Mouse (Mus musculus) liver, postnatal 0 days (tissue): ENCODE data around the gene Repin1. TPM values are rescaled to one million over a fixed set of nuclear protein-coding genes. Genes with fewer than 3 reads are reported as not detected.

Experiments used
- ATAC-seq: fragments of 200-750 bp; cut with Nextera tagmentation; 2 replicates; pipeline ENCODE4 v1.8.0; 2017; ENCODE audit warnings: mild to moderate bottlenecking, moderate library complexity
- DNase-seq: peaks from one replicate; pipeline ENCODE4 v3.0.0-alpha.2; 2016
- H3K27ac ChIP-seq: fragments of 300-500 bp; sonication (generic); 2 replicates; pipeline ENCODE4 v1.5.1; 2014; ENCODE audit warnings: antibody characterized with exemption, moderate library complexity, mild to moderate bottlenecking, low read depth
- H3K27me3 ChIP-seq: fragments of 300-500 bp; sonication (generic); 2 replicates; pipeline ENCODE4 v1.6.1; 2014; ENCODE audit warnings: low read length, control low read depth, mixed read lengths; ENCODE audit not compliant: insufficient read depth
- H3K36me3 ChIP-seq: fragments of 300-500 bp; sonication (generic); replicated peaks from 2 replicates; pipeline ENCODE4 v1.6.1; 2014; ENCODE audit warnings: mild to moderate bottlenecking, control low read depth, low read length, moderate library complexity, mixed read lengths; ENCODE audit not compliant: insufficient read depth
- H3K4me1 ChIP-seq: fragments of 300-500 bp; sonication (generic); 2 replicates; pipeline ENCODE4 v1.6.1; 2014; ENCODE audit warnings: antibody characterized with exemption, mild to moderate bottlenecking, control low read depth; ENCODE audit not compliant: insufficient read depth
- H3K4me2 ChIP-seq: fragments of 300-500 bp; sonication (generic); 2 replicates; pipeline ENCODE4 v1.6.1; 2014; ENCODE audit warnings: low read depth, mild to moderate bottlenecking, low read length, moderate library complexity, mixed read lengths
- H3K4me3 ChIP-seq: fragments of 300-500 bp; sonication (generic); 2 replicates; pipeline ENCODE4 v1.5.1; 2014; ENCODE audit warnings: low read depth, low read length
- H3K9ac ChIP-seq: fragments of 300-500 bp; sonication (generic); replicated peaks from 2 replicates; pipeline ENCODE4 v1.6.1; 2014; ENCODE audit warnings: mild to moderate bottlenecking, moderate library complexity
- H3K9me3 ChIP-seq: fragments of 300-500 bp; sonication (generic); 2 replicates; pipeline ENCODE4 v1.6.1; 2016; ENCODE audit warnings: mild to moderate bottlenecking, control low read depth, low read length, mixed read lengths
- CTCF ChIP-seq: sonication (generic); IDR thresholded peaks from 2 replicates; pipeline ENCODE4 v1.5.1; 2016; ENCODE audit warnings: antibody characterized with exemption, low read depth
- EP300 ChIP-seq: IDR thresholded peaks from 2 replicates; pipeline ENCODE4 v1.6.1; 2016; ENCODE audit warnings: antibody characterized with exemption, low read depth, mild to moderate bottlenecking
- WGBS: fragments of 180-500 bp; shearing (Covaris S2); extraction: QIAGEN DNeasy Blood & Tissue Kit; methylation state at CpG from one replicate; pipeline ENCODE4 v1.1.7; 2014; ENCODE audit not compliant: insufficient replicate concordance; 5-methylcytosine and 5-hydroxymethylcytosine counted together
- polyA plus RNA-seq: library from polyadenylated mRNA; unstranded; fragments of >200 nt; fragmentation: Nextera tagmentation; extraction: Ambion mirVana; gene quantifications from 2 replicates; pipeline ENCODE4 v1.2.1, GENCODE M21; 2015

Gene Repin1
- polyA plus RNA-seq, 1 experiment from 2014 or later, result 14.4 TPM

DNA sequence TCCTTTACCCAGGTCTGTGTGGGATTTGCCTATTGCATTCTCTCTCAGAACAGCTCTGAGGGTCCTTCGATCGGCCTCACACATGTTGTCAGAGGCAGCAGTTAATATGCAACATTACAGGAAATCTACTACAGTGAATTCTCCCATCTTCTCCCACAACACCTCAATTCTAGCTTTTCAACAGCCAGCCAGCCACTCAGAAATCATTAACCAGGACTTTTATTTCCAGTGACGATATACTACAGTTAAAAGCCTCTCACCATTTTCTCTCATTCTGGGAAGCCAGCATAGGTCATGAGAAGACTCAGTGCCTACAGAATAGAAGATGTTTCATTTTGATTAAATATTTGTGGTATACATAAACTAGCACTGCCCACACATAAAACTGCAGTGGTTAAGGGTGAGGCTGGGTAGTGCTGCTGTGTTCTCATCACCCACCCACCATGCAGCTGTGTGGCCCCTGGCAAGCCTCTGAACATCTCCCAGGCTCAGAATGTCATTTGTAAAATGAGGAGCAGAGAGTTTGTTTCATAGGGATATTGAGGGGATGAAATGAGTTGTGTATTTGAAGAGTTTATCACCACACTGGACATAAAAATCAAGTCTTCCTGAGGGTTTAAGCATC, 2.4 kb upstream of the Repin1 start:
- Histone ChIP-seq H3K36me3 (peaks cover 3% of the 10 kb centered on the region; the same call in 1 of the 2 replicates), H3K4me3 (no peak overlapping the region), H3K9ac (no peak overlapping the region), H3K4me1 (peaks cover 17% of the 10 kb centered on the region), H3K4me2 (0 out of 2 replicates have a peak overlapping the region, but pooled peaks have one; percentile 24), H3K27ac (peak overlapping the region; percentile 80), H3K27me3 (no peaks in the 10 kb centered on the region), H3K9me3 (0 out of 2 replicates have a peak, but pooled peaks cover under 1% of the 10 kb centered on the region)
- ATAC-seq, result no peak
- 60% methylated on average over 3 of the region's 3 CpGs for WGBS
- TF ChIP-seq EP300, result no peak
- TF ChIP-seq CTCF, result no peak
- DNase-seq, result no peak

DNA sequence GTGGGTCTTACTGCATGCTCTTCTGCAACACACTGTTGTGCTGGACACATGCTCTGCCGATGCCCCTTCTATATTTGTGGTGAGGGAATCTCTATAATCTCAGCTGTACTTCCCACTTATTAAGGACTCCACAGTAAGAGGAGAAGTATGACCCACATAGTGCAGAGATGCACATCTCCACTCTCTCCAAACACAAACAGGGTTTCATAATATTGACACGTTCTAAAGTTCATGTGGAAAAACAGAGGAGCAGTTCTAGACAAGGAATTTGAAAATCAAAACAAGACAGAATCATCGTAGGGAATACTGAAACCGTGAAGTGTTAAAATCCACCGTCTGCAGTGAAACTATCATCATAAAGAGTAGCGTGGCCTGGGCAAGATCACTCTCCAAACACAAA, 1.8 kb upstream of the Repin1 start:
- Histone ChIP-seq H3K4me1 (peaks cover 17% of the 10 kb centered on the region), H3K27me3 (no peaks in the 10 kb centered on the region), H3K27ac (peak overlapping the region; percentile 80), H3K9ac (no peak overlapping the region), H3K9me3 (no peaks in the 10 kb centered on the region), H3K36me3 (peaks cover 8% of the 10 kb centered on the region), H3K4me2 (0 out of 2 replicates have a peak overlapping the region, but pooled peaks have one; percentile 24), H3K4me3 (no peak overlapping the region)
- 51% methylated on average over 6 of the region's 6 CpGs for WGBS
- ATAC-seq (no peak), DNase-seq (no peak)
- TF ChIP-seq CTCF, result no peak

DNA sequence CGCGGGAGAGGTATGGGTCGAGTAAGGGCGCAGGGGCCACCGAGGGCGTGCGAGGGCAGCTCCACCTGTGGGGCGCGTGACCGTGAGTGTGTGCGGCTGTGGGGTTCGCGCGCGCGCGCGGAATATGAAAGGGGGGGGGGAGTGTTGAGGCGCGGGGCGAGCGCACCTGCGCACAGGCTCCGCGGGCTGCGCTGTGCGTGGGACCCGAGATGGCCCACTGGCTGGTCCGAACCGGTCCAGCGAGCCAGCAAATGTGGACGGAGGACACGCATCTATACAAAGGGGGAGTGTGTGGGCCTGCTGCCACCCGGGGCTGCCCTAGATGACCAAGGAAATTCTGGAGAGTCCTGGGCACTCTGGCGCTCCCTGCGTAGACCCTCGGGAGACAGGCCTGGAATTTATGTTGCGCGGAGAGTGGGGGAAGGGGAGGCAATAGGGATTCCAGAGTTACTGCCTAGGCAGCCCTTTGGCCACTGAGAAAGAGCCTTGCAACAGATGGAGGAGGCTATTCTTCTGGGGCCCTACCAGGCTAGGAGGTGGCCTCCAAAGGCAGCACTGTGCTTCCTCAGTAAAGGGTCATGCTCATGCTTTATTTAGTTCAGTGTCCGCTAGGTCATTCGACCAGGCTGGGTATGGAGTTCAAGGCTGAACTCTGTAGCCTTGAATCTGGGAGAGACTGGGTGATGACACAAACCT, 508 bp downstream of the Repin1 start:
- Histone ChIP-seq H3K9ac (peak overlapping the region; percentile 81), H3K36me3 (peaks cover 24% of the 10 kb centered on the region), H3K4me2 (peak overlapping the region; percentile 85), H3K4me3 (peak overlapping the region; percentile 71), H3K27ac (peak overlapping the region; percentile 96), H3K9me3 (no peaks in the 10 kb centered on the region), H3K27me3 (no peaks in the 10 kb centered on the region), H3K4me1 (peaks cover 14% of the 10 kb centered on the region)
- TF ChIP-seq CTCF (no peak), EP300 (no peak)
- ATAC-seq (peak; percentile 54), DNase-seq (no peak)
- WGBS, result under 1% methylated on average over 32 of the region's 41 CpGs

DNA sequence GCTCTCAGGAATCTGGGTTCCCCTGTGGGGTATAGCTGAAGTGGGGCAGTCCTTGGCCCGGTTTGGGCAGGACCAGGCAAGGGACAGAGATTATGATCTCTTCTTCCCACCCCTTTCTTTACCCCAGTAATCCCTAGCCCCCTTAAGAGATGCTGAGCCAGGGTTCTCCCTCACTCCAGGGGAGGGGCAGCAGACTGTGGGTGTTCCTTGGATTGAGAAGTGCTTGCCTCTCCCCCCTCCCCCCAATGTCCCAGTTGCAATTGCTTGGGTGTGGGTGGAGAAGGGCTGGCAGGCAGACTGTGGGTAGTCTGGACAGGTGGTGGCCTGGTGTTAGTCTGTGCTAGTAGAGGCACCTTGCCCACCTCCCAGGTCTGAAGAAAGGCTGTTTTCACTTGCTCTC, 1.6 kb downstream of the Repin1 start:
- Histone ChIP-seq H3K27me3 (no peaks in the 10 kb centered on the region), H3K4me2 (peak overlapping the region; percentile 85), H3K4me1 (peaks cover 6% of the 10 kb centered on the region), H3K4me3 (peak overlapping the region; percentile 71), H3K27ac (peak overlapping the region; percentile 96), H3K9me3 (no peaks in the 10 kb centered on the region), H3K9ac (peak overlapping the region; percentile 81), H3K36me3 (peaks cover 26% of the 10 kb centered on the region)
- WGBS, result 27% methylated on average over 1 of the region's 1 CpGs
- DNase-seq (no peak), ATAC-seq (no peak)
- TF ChIP-seq CTCF (no peak), EP300 (no peak)

DNA sequence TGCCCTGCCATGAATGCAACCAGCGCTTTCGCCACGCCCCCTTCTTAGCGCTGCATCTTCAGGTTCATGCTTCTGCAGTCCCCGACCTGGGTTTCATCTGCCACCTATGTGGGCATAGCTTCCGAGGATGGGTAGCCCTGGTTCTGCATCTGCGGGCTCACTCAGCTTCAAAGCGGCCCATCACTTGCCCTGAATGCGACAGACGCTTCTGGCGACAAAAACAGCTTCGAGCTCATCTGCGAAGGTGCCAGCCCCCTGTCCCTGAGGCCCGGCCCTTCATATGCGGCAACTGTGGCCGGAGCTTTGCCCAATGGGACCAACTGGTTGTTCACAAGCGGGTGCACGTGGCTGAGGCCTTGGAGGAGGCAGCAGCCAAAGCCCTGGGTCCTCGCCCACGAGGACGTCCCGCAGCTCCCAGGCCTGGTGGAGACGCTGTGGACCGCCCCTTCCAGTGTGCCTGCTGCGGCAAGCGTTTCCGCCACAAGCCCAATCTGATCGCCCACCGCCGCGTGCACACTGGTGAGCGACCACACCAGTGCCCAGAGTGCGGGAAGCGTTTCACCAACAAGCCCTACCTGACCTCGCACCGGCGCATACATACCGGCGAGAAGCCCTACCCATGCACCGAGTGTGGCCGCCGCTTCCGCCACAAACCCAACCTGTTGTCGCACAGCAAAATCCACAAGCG, 3.0 kb downstream of the Repin1 start:
- no peak for ATAC-seq

DNA sequence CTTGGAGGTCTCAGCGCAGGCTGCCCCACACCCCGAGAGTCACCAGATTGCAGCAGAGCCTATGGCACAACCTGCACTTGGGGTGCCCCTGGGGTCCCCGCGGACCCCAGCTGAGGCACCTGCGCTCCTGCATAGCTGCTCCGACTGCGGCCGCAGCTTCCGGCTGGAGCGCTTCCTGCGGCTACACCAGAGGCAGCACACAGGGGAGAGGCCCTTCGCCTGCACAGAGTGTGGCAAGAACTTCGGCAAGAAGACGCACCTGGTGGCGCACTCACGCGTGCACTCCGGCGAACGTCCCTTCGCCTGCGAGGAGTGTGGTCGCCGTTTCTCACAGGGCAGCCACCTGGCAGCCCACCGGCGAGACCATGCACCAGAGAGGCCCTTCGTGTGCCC, 3.5 kb downstream of the Repin1 start:
- Histone ChIP-seq H3K27ac (no peak overlapping the region), H3K9ac (no peak overlapping the region), H3K36me3 (peaks cover 26% of the 10 kb centered on the region), H3K27me3 (no peaks in the 10 kb centered on the region), H3K4me3 (no peak overlapping the region), H3K4me2 (no peak overlapping the region), H3K9me3 (no peaks in the 10 kb centered on the region), H3K4me1 (peaks cover 14% of the 10 kb centered on the region)
- DNase-seq (no peak), ATAC-seq (no peak)
- WGBS, result 93% methylated on average over 27 of the region's 27 CpGs
- no peak for TF ChIP-seq CTCF
- no peak for TF ChIP-seq EP300

More for the DNA sequence above, 3.0 kb downstream of the Repin1 start:
- Histone ChIP-seq H3K27me3 (no peaks in the 10 kb centered on the region), H3K9me3 (no peaks in the 10 kb centered on the region), H3K9ac (no peak overlapping the region), H3K4me3 (no peak overlapping the region), H3K27ac (no peak overlapping the region), H3K4me1 (peaks cover 12% of the 10 kb centered on the region), H3K36me3 (peaks cover 26% of the 10 kb centered on the region), H3K4me2 (no peak overlapping the region)
- TF ChIP-seq CTCF, result no peak
- TF ChIP-seq EP300, result no peak
- DNase-seq, result no peak
- WGBS, result 92% methylated on average over 45 of the region's 45 CpGs
